Mouse (Mus musculus) layer of hippocampus, adult 9-11 months (tissue): ENCODE measurements around the gene Slc1a6.
A peak's percentile ranks its signal among the peaks of the same experiment; 100 is the strongest.
"Not testable (repeated sequence)": the region's sequence is repeated elsewhere in the genome, so short reads cannot be mapped to it uniquely, and the experiment has no call there.

ENCODE experiments used
- DNase-seq: peaks from one replicate; pipeline ENCODE4 v3.0.0; 2022

The Slc1a6 gene

GRCm38 (mm10) chr10:78779981-78780651 lies at the start of gene Slc1a6:
Gene Slc1a6, plus strand, starts transcription at chr10:78780496.
- DNase-seq, result peak; percentile 25

- DNase-seq, result no peak
Measured at GRCm38 (mm10) chr10:78739821-78740220, 40.5 kb upstream of the Slc1a6 start.

DNA sequence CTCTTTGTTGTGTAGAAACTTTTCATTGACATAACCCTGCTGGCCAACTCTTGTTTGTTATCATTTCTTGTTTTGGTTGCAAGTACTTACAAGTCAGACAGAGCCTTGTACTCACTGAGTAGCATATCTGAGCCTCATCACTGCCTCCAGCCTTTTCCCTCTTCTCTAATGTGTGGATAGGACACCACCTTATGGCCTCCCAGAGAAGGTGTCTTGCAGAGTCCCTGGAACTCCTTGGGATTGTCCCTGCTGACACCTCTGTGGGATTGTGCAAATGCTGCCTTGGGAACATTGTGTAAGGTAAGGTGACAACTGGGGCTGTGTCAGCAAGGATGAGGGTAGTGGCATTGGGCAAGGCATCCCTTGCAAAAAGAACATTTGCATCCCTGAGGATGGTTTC lies 36.6 kb upstream of the Slc1a6 start:
- no peak for DNase-seq

- DNase-seq, result no peak
Measured at GRCm38 (mm10) chr10:78745453-78746232, 34.7 kb upstream of the Slc1a6 start.

- DNase-seq, result no peak
Measured at GRCm38 (mm10) chr10:78747035-78747721, 33.1 kb upstream of the Slc1a6 start.

DNA sequence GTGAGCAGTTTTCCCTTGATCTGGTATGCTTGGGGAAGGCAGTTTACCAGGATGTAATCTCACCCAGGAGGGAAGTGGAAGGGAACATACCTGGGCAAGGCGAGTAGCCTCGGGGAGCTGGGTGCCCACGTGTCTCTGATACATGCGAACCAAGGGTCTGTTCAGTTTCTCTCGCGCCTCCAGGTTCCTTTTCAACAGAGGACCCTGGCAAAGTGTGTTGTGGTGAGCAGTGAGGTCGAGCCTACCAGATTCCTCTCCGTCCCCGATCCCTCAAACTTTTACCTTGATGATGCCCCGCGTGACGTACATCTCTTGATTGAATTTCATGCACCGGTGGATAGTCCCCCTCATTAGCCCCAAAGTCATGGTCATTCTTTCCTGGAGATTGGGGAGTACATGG lies 32.1 kb upstream of the Slc1a6 start:
- DNase-seq, result no peak

DNA sequence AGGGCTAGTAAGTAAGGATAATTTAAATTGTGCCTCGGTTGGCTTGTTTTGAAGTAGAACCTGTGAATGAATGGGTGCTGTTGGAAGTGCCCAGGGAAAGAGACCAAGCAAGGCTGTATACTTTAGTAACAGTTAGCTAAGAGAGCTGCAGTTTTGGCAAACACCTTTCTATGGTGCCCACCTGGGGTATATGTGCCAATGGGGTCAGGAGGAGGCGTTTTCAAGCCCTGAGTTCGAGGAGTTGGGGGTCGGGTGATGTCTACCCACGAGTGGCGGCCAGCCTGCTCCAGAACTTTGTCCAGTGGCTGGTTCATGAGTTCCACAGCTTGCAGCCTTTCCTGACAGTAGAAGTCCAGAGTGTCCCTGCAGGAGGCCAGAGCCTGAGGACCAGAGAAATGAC lies 31.4 kb upstream of the Slc1a6 start:
- no peak for DNase-seq

GRCm38 (mm10) chr10:78752452-78753191 lies 27.7 kb upstream of the Slc1a6 start, which contains the start of gene Ccdc105:
Gene Ccdc105, minus strand, starts transcription at chr10:78753065.
- peak; percentile 80 for DNase-seq

- peak; percentile 72 for DNase-seq
Measured at GRCm38 (mm10) chr10:78756021-78756420, 24.3 kb upstream of the Slc1a6 start.

DNA sequence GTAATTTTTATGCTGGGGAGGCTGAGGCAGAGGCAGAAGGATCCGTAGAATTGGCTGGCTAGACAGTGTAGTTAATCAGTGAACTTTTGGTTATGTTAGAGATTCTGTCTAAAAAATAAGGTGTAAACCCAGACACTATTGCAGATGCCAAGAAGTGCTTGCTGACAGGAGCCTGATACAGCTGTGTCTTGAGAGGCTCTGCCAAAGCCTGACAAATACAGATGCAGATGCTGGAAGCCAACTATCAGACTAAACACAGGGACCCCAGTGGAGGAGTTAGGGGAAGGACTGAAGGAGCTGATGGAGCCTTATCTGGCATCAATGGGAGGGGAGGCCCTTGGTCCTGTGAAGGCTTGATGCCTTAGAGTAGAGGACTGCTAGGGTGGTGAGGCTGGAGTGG lies 14.7 kb upstream of the Slc1a6 start:
- DNase-seq, result no peak

DNA sequence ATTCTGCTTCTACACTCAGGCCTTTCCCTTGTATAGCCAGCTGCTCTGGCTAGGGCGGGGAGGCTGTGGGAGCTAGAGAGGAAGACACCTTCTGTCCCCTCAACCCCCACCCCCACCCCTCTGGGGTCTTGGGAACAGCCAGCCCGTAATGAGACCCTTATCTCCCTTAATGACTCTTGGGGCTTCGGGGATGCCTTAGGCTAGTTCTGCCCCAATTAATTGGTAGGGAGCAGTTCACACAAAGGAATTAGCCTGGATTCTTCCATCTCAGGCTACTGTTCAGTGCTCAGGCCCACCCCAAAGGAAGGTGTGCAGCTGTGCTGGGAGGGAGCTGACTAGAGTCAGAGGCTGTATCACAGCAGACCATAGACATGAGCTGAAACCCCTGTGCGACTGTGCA lies 4.5 kb upstream of the Slc1a6 start:
- DNase-seq, result no peak

GRCm38 (mm10) chr10:78779527-78779926 lies 769 bp upstream of the Slc1a6 start:
- DNase-seq, result no peak

DNA sequence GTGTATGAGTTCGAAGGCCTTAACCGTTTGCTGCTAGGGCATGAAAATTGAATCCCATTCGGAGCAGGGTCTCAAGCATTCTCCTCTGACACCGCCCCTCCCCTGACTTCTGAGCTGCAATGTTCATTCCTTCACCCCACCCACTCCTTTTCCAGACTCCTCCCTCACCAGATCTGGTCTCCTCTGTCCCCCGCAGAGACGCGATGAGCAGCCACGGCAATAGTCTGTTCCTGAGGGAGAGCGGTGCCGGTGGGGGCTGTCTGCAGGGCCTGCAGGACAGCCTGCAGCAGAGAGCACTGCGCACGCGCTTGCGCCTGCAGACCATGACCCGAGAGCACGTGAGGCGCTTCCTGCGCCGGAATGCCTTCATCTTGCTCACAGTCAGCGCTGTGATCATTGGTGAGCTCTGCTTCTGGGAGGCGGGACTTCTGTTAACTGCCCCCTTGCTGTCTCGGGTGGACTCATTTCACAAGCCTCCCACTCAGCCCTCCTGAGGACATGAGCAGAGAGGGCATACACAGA lies 7.3 kb downstream of the Slc1a6 start:
- peak; percentile 95 for DNase-seq

DNA sequence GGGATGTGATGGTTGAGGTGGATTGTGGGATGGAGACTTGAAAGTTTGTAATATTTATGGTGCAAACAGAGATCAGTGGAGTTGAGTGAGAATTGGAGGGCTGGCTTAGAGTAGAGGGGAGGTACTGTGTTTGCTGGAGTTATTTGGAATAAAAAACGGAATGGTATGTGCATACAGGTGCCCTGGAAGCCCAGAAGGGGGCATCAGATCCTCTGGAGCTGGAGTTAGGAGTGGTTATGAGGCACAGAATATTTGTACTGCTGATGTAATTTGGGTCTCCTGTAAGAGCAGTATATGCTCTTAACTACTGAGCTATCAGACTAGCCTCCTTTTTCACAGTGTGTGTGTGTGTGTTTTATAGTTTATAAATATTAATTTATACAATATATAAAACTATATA lies 10.3 kb downstream of the Slc1a6 start:
- DNase-seq, result no peak

GRCm38 (mm10) chr10:78801449-78801848 lies 21.2 kb downstream of the Slc1a6 start:
- no peak for DNase-seq

GRCm38 (mm10) chr10:78812358-78813060 lies 32.2 kb downstream of the Slc1a6 start:
- DNase-seq, result peak; percentile 89

DNA sequence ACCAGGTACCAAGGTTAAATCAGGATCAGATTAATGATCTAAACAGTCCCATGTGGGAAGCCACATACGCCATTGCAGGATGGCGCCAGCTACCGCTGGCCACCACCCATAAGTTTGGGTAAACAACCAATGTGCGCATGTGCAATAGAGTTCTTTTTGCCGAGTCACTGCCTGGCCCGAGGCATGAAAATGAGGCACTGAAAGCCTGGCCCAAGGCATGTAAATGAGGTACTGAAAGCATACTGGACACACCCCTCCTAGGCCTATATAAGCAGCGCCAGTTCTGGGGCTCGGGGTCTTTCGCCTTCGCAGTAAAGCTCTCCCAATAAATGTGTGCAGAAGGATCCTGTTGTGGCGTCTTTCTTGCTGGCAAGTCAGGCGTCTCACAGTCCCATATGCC lies 60.2 kb downstream of the Slc1a6 start:
- DNase-seq, result not testable (repeated sequence)

DNA sequence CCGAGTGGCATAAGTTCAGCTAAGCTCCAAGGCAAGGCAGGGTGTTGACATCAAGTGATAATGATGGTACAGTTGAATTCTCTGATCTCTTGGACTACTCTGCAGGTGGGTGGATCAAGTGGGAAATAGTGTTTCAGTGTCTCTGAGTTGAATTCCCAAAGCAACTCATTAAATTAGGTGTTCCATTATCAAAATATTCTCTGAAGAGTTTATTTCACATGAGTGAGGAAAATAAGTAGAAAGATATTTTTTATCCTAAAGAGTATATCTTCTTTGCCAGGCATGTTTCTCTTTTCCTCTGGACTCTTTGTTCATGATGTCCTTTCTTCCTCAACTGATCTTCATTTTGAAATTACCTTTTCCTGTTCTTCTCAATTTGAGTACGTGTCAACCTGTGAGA lies 71.8 kb downstream of the Slc1a6 start, which contains the start of gene Olfr1356:
Olfr1356 (minus strand) TSS at position 101 of the 400 bp plus-strand sequence.
- no peak for DNase-seq
